ENCODE assay signal across 12 mouse cellular contexts in the genomic region with DNA sequence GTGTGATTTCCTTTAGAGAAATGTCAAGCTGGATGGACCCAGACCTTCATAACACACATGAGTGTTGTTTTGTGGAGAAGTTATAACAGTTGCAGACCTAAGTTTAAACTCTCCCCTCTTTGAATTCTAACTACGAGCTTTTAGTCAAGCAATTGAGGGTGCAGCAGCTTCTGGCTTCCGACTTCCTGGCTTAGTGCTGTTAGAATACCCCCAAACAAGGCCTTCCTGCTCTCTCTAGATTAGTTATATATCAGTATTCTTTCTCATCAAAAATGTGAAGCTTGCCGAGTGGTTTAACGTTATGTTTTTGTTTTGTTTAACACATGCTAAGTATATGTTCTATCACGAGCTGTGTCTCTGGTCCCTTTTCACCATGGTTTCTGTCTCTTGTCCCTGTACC. TPM values are rescaled to one million over a fixed set of nuclear protein-coding genes. Genes with fewer than 3 reads are reported as not detected.
DNase-seq lines count a peak whose midpoint lies in the region; ATAC-seq and TF ChIP-seq lines count a peak whose summit lies in the region.
"Had no signal": no experiment of that assay in that cellular context is flagged by ENCODE, and none has a peak within 500 bp of the region (broad histone marks: within the 10 kb centered on the region; RNA-seq: fewer than 3 reads in every experiment).

No protein-coding gene starts in this region.

- no peaks in the 10 kb centered on the region for H3K9me3 ChIP-seq in heart, postnatal 0 days (replicated peaks; ENCODE audit: control insufficient read depth, low read length)
- no peaks in the 10 kb centered on the region for H3K9me3 ChIP-seq in stomach, embryonic 16.5 days (replicated peaks; ENCODE audit: control insufficient read depth, low read length)
- H3K9me3 ChIP-seq in midbrain, embryonic 13.5 days, result no peaks in the 10 kb centered on the region
- H3K9me3 ChIP-seq: hindbrain, embryonic 13.5 days; midbrain, embryonic 15.5 days had no signal

- no peaks in the 10 kb centered on the region for H3K27me3 ChIP-seq in heart, postnatal 0 days (ENCODE audit: control insufficient read depth, insufficient read depth, low read length)
- no peaks in the 10 kb centered on the region for H3K27me3 ChIP-seq in spleen, adult 2 months (ENCODE audit: control insufficient read depth, insufficient read depth, low read length)
- H3K27me3 ChIP-seq in stomach, embryonic 16.5 days (ENCODE audit: control insufficient read depth, insufficient read depth, low read length), result no peaks in the 10 kb centered on the region
- H3K27me3 ChIP-seq in midbrain, embryonic 13.5 days, result no peaks in the 10 kb centered on the region
- H3K27me3 ChIP-seq: hindbrain, embryonic 13.5 days; midbrain, embryonic 15.5 days had no signal

- ATAC-seq in heart, postnatal 0 days (ENCODE audit: insufficient read depth, low read depth), result no peak
- ATAC-seq in inflammation-experienced regulatory T-cells, adult 6 months, result peak; percentile 36
- ATAC-seq in stomach, embryonic 16.5 days (ENCODE audit: insufficient read depth, low FRiP score), result no peak
- no peak for ATAC-seq in midbrain, embryonic 13.5 days
- ATAC-seq: midbrain, embryonic 15.5 days had no signal

- 55% methylated on average over 5 of the region's 5 CpGs for WGBS in heart, postnatal 0 days
- 68% methylated on average over 5 of the region's 5 CpGs for WGBS in spleen, adult 2 months
- WGBS in stomach, embryonic 16.5 days, result 37% methylated on average over 5 of the region's 5 CpGs
- WGBS in midbrain, embryonic 13.5 days, result 69% methylated on average over 5 of the region's 5 CpGs

- TF ChIP-seq EP300 in heart, postnatal 0 days (IDR thresholded peaks at IDR 0.05; ENCODE audit: low read depth), result no peak

- peak overlapping the region; percentile 7; the same call in 1 of the 2 replicates for H3K4me2 ChIP-seq in heart, postnatal 0 days (ENCODE audit: low read depth, low read length)
- H3K4me2 ChIP-seq in stomach, embryonic 16.5 days (ENCODE audit: low read depth, low read length), result peak overlapping the region; percentile 40
- H3K4me2 ChIP-seq in midbrain, embryonic 13.5 days (replicated peaks), result no peak overlapping the region
- H3K4me2 ChIP-seq: hindbrain, embryonic 13.5 days; midbrain, embryonic 15.5 days had no signal

- TF ChIP-seq CTCF in heart, postnatal 0 days (IDR thresholded peaks at IDR 0.05; ENCODE audit: low read depth), result no peak
- TF ChIP-seq CTCF in spleen, adult 2 months (IDR thresholded peaks at IDR 0.05; ENCODE audit: extremely low read depth, insufficient read depth, insufficient read length, insufficient replicate concordance), result no peak

- peaks cover 42% of the 10 kb centered on the region for H3K4me1 ChIP-seq in heart, postnatal 0 days (ENCODE audit: control insufficient read depth, insufficient read depth)
- peaks cover 30% of the 10 kb centered on the region for H3K4me1 ChIP-seq in spleen, adult 2 months (ENCODE audit: control insufficient read depth, insufficient read depth, insufficient read length)
- H3K4me1 ChIP-seq in stomach, embryonic 16.5 days (ENCODE audit: control insufficient read depth, insufficient read depth, low read length), result peaks cover 45% of the 10 kb centered on the region
- H3K4me1 ChIP-seq in midbrain, embryonic 13.5 days (replicated peaks), result peaks cover 10% of the 10 kb centered on the region
- H3K4me1 ChIP-seq: midbrain, embryonic 15.5 days had no signal

- H3K4me3 ChIP-seq in heart, postnatal 0 days (ENCODE audit: low read depth, low read length), result no peak overlapping the region
- no peak overlapping the region for H3K4me3 ChIP-seq in spleen, adult 2 months (ENCODE audit: extremely low read depth, insufficient read depth, insufficient read length)
- H3K4me3 ChIP-seq in stomach, embryonic 16.5 days (replicated peaks; ENCODE audit: low read length), result peak overlapping the region; percentile 26
- no peak overlapping the region for H3K4me3 ChIP-seq in midbrain, embryonic 13.5 days (replicated peaks)
- H3K4me3 ChIP-seq: erythroblast, embryonic 14.5 days; hindbrain, embryonic 13.5 days; midbrain, embryonic 15.5 days had no signal

- no peak for TF ChIP-seq POLR2A in spleen, adult 2 months (IDR thresholded peaks at IDR 0.05; ENCODE audit: low read depth, low read length)

- no peak overlapping the region for H3K27ac ChIP-seq in heart, postnatal 0 days (ENCODE audit: low read depth)
- H3K27ac ChIP-seq in spleen, adult 2 months (ENCODE audit: insufficient read depth, low read length), result peak overlapping the region; percentile 52; the same call in 1 of the 2 replicates
- peak overlapping the region; percentile 2; the same call in 1 of the 2 replicates for H3K27ac ChIP-seq in stomach, embryonic 16.5 days (ENCODE audit: low read length)
- H3K27ac ChIP-seq in midbrain, embryonic 13.5 days, result no peak overlapping the region
- H3K27ac ChIP-seq: hindbrain, embryonic 13.5 days; liver, embryonic 14.5 days; midbrain, embryonic 15.5 days had no signal

- DNase-seq in heart, postnatal 0 days (ENCODE audit: low spot score), result no peak
- DNase-seq in heart, postnatal 10 days, result no peak
- DNase-seq in spleen, adult 2 months (ENCODE audit: low read depth in 1 of 2, low spot score in 2 of 2), result no peak
- no peak for DNase-seq in spleen, postnatal 36 days (ENCODE audit: low spot score in 2 of 2)
- no peak for DNase-seq in cerebellum, adult 18-20 months

- H3K36me3 ChIP-seq in heart, postnatal 0 days (replicated peaks; ENCODE audit: control insufficient read depth, insufficient read depth, low read length), result 0 out of 2 replicates have a peak, but pooled peaks cover 7% of the 10 kb centered on the region
- no peaks in the 10 kb centered on the region; the same call in 1 of the 2 replicates for H3K36me3 ChIP-seq in spleen, adult 2 months (ENCODE audit: control insufficient read depth, insufficient read depth, low read length)
- no peaks in the 10 kb centered on the region for H3K36me3 ChIP-seq in stomach, embryonic 16.5 days (ENCODE audit: control insufficient read depth, insufficient read depth, low read length)
- no peaks in the 10 kb centered on the region for H3K36me3 ChIP-seq in midbrain, embryonic 13.5 days
- H3K36me3 ChIP-seq: hindbrain, embryonic 13.5 days; midbrain, embryonic 15.5 days had no signal

- H3K9ac ChIP-seq in heart, postnatal 0 days (replicated peaks; ENCODE audit: low read depth, low read length), result no peak overlapping the region; the same call in 1 of the 2 replicates
- peak overlapping the region; percentile 34 for H3K9ac ChIP-seq in stomach, embryonic 16.5 days (ENCODE audit: low read length)
- H3K9ac ChIP-seq in midbrain, embryonic 13.5 days (replicated peaks), result no peak overlapping the region
- H3K9ac ChIP-seq: hindbrain, embryonic 13.5 days; liver, embryonic 14.5 days; midbrain, embryonic 15.5 days had no signal

- intact Hi-C loops in heart, postnatal 10 days (cut with DNase I), result no loop called here

RNA-seq across cellular contexts. Expression of gene Lpp, which starts 56.9 kb away (rescaled TPM):
- total RNA-seq in heart, postnatal 0 days (2014; rRNA removed; ENCODE audit: low replicate concordance), result 56.2 and 77.4 TPM in 2 replicates
- polyA plus RNA-seq in heart, postnatal 0 days (2015; fragmentation: Nextera tagmentation; extraction: Ambion mirVana), result 28.7 and 32.1 TPM in 2 replicates
- total RNA-seq in heart, postnatal 10 days (2021), result 10 to 100 TPM; 58.8 TPM
- 8.2 and 12.2 TPM in 2 replicates for polyA plus RNA-seq in spleen, adult 2 months (2012; rRNA removed)
- polyA plus RNA-seq in inflammation-experienced regulatory T-cells, adult 6 months (2017; shearing (Covaris generic)), result 10 to 100 TPM; 13.0 to 22.8 (median 20.9) TPM
- 79.4 and 89.8 TPM in 2 replicates for polyA plus RNA-seq in stomach, embryonic 16.5 days (2015; fragmentation: Nextera tagmentation; extraction: Ambion mirVana)
- 9.0 and 10.2 TPM in 2 replicates for polyA plus RNA-seq in midbrain, embryonic 13.5 days (2015; fragmentation: Nextera tagmentation; extraction: Ambion mirVana)
- polyA plus RNA-seq: erythroblast, embryonic 14.5 days had no signal

Comparison
In these comparisons a context has a peak if more than half of its experiments do, and no peak if none do; other contexts are left out.
1. H3K27ac ChIP-seq: peak in spleen, adult 2 months (single experiment) and stomach, embryonic 16.5 days (single experiment); none in heart, postnatal 0 days (single experiment) and midbrain, embryonic 13.5 days (single experiment).